Mouse (Mus musculus) olfactory bulb, adult 2 months (tissue): Measurements from ENCODE around the gene Tctn1.

ENCODE experiments used
- CTCF ChIP-seq: fragments of 200-500 bp; IDR thresholded peaks from 2 replicates; pipeline ENCODE4 v1.5.1; 2012; ENCODE audit warnings: low read depth, mild to moderate bottlenecking, low read length, moderate library complexity; ENCODE audit not compliant: insufficient read depth
- POLR2A ChIP-seq: fragments of 200-500 bp; IDR thresholded peaks from 2 replicates; pipeline ENCODE4 v1.6.1; 2012; ENCODE audit warnings: mild to moderate bottlenecking, low read depth, low read length, moderate library complexity; ENCODE audit not compliant: insufficient read depth

GRCm38 (mm10) chr5:122243781-122244523, 20.3 kb downstream of the Tctn1 start:
- no peak for TF ChIP-seq CTCF
- TF ChIP-seq POLR2A = no peak
